Mouse (Mus musculus) kidney, embryonic 15.5 days (tissue): ENCODE measurements around the gene Gm28051. TPM values are rescaled to one million over a fixed set of nuclear protein-coding genes. Genes with fewer than 3 reads are reported as not detected.

Source experiments
- ATAC-seq: fragments of 200-750 bp; cut with Nextera tagmentation; replicated peaks from 2 replicates; pipeline ENCODE4 v1.8.0; 2017; ENCODE audit warnings: moderate TSS enrichment; ENCODE audit not compliant: low FRiP score
- H3K27ac ChIP-seq: fragments of 300-500 bp; sonication (generic); 2 replicates; pipeline ENCODE4 v1.5.1; 2015; ENCODE audit warnings: mild to moderate bottlenecking, inconsistent platforms
- H3K27me3 ChIP-seq: fragments of 300-500 bp; sonication (generic); 2 replicates; pipeline ENCODE4 v1.6.1; 2015; ENCODE audit warnings: inconsistent platforms
- H3K36me3 ChIP-seq: fragments of 300-500 bp; sonication (generic); 2 replicates; pipeline ENCODE4 v1.6.1; 2015; ENCODE audit warnings: inconsistent platforms
- H3K4me1 ChIP-seq: fragments of 300-500 bp; sonication (generic); 2 replicates; pipeline ENCODE4 v1.6.1; 2015; ENCODE audit warnings: inconsistent platforms
- H3K4me2 ChIP-seq: fragments of 300-500 bp; sonication (generic); 2 replicates; pipeline ENCODE4 v1.6.1; 2015; ENCODE audit warnings: moderate library complexity, mild to moderate bottlenecking, inconsistent platforms
- H3K4me3 ChIP-seq: fragments of 300-500 bp; sonication (generic); replicated peaks from 2 replicates; pipeline ENCODE4 v1.5.1; 2015; ENCODE audit warnings: mild to moderate bottlenecking, inconsistent platforms
- H3K9ac ChIP-seq: fragments of 300-500 bp; sonication (generic); 2 replicates; pipeline ENCODE4 v1.6.1; 2015; ENCODE audit warnings: mild to moderate bottlenecking, inconsistent platforms
- H3K9me3 ChIP-seq: fragments of 300-500 bp; sonication (generic); replicated peaks from 2 replicates; pipeline ENCODE4 v1.6.1; 2016; ENCODE audit warnings: inconsistent platforms
- WGBS: fragments of 180-500 bp; shearing (Covaris S2); methylation state at CpG from one replicate; pipeline ENCODE4 v1.1.7; 2015; ENCODE audit warnings: mixed read lengths; 5-methylcytosine and 5-hydroxymethylcytosine counted together
- polyA plus RNA-seq: library from polyadenylated mRNA; unstranded; fragments of >200 nt; fragmentation: Nextera tagmentation; extraction: Ambion mirVana; gene quantifications from 2 replicates; pipeline ENCODE4 v1.2.1, GENCODE M21; 2015

Gm28051 gene
- polyA plus RNA-seq, 1 experiment from 2014 or later = not detected

- Histone ChIP-seq H3K36me3 (no peaks in the 10 kb centered on the region), H3K27ac (no peak overlapping the region), H3K4me1 (peaks cover 10% of the 10 kb centered on the region), H3K9ac (no peak overlapping the region), H3K9me3 (no peaks in the 10 kb centered on the region), H3K4me3 (no peak overlapping the region), H3K4me2 (no peak overlapping the region), H3K27me3 (no peaks in the 10 kb centered on the region)
- ATAC-seq = no peak
- 87% methylated on average over 10 of the region's 10 CpGs for WGBS
Observed at GRCm38 (mm10) chr12:102714654-102715395, 42.7 kb downstream of the Gm28051 start.

GRCm38 (mm10) chr12:102714116-102714515, 43.4 kb downstream of the Gm28051 start:
- Histone ChIP-seq H3K4me1 (peaks cover 3% of the 10 kb centered on the region; the same call in 1 of the 2 replicates), H3K9ac (no peak overlapping the region), H3K36me3 (no peaks in the 10 kb centered on the region), H3K9me3 (no peaks in the 10 kb centered on the region), H3K4me2 (no peak overlapping the region), H3K27me3 (no peaks in the 10 kb centered on the region), H3K27ac (no peak overlapping the region), H3K4me3 (no peak overlapping the region)
- ATAC-seq = no peak
- WGBS = 57% methylated on average over 2 of the region's 2 CpGs

- Histone ChIP-seq H3K4me3 (no peak overlapping the region), H3K36me3 (no peaks in the 10 kb centered on the region), H3K4me1 (peaks cover 5% of the 10 kb centered on the region), H3K27me3 (no peaks in the 10 kb centered on the region), H3K4me2 (no peak overlapping the region), H3K27ac (no peak overlapping the region), H3K9me3 (no peaks in the 10 kb centered on the region), H3K9ac (no peak overlapping the region)
- WGBS = 53% methylated on average over 20 of the region's 20 CpGs
- ATAC-seq = no peak
Observed at GRCm38 (mm10) chr12:102713153-102713865, 44.3 kb downstream of the Gm28051 start.

DNA sequence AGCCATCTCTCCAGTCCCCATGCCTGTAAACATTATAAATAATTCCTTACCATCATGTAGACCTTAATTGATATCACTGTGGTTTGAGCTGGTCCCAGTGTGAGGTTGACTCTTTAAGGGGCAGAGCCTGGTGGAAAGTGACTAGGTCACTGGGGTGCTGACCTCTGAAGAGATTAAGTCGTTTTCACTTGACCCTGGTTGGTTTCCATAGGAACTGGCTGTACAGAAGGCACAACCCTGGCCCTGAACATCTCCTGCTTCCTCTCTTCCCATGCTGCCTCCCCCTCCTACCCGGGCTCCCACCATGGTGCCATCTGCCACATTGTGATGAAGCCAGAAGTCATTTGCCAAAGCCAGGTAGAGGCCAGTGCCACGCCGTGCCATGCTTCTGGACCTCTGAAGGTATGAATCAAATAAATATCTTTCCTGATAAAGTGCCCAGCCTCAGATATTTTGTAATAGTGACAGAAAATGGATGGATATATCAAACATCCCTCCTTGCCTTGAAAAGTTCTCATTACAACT, 46.7 kb downstream of the Gm28051 start:
- ATAC-seq = no peak
- Histone ChIP-seq H3K4me3 (no peak overlapping the region), H3K4me1 (peaks cover 16% of the 10 kb centered on the region), H3K9ac (no peak overlapping the region), H3K4me2 (no peak overlapping the region), H3K9me3 (no peaks in the 10 kb centered on the region), H3K27ac (no peak overlapping the region), H3K27me3 (no peaks in the 10 kb centered on the region), H3K36me3 (no peaks in the 10 kb centered on the region)
- 63% methylated on average over 4 of the region's 4 CpGs for WGBS

DNA sequence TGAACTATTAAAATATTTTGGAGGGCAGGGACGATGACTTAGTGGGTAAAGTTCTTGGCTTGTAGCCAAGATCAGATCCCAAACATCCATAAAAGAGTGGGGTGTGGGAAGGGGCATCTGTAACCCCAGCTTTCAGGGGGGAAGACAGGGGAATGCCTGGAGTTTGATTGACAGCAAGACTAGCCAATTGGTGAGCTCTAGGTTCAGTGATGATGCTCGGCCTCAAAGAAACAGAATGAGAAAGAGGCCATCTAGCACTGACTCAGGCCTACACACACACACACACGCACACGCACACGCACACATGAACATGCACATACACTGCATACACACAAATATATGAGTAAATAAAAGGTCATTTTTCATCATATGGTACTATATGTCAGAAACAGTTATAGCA, 47.7 kb downstream of the Gm28051 start:
- no peak overlapping the region for H3K27ac ChIP-seq
- peaks cover 25% of the 10 kb centered on the region for H3K4me1 ChIP-seq
- H3K36me3 ChIP-seq = no peaks in the 10 kb centered on the region
- no peaks in the 10 kb centered on the region for H3K9me3 ChIP-seq
- no peak overlapping the region for H3K9ac ChIP-seq
- 81% methylated on average over 5 of the region's 5 CpGs for WGBS
- no peaks in the 10 kb centered on the region for H3K27me3 ChIP-seq
- H3K4me2 ChIP-seq = no peak overlapping the region
- H3K4me3 ChIP-seq = no peak overlapping the region
- ATAC-seq = no peak

DNA sequence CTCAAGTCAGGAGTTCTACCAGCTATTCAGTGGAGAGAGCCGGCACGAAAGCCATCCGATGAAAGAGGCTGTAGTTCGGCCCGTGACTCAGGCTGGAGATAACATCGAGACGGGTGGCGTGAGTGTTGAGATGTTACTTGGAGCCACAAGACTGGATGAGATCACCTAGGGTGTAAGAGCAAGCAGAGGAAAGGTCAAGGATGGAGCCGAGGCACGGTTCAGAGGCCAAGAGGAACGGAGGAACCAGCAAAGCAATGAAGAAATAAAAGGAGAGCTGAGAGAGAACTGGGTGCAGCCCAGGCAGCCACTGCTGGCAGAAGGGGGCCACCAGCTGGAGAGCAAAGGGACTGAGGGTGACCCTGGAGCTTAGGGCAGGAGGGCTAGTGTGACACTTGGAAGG, 49.3 kb downstream of the Gm28051 start:
- Histone ChIP-seq H3K36me3 (no peaks in the 10 kb centered on the region), H3K9me3 (no peaks in the 10 kb centered on the region), H3K9ac (no peak overlapping the region), H3K27ac (0 out of 2 replicates have a peak overlapping the region, but pooled peaks have one; percentile 18), H3K4me2 (no peak overlapping the region), H3K4me1 (peaks cover 34% of the 10 kb centered on the region), H3K27me3 (no peaks in the 10 kb centered on the region), H3K4me3 (no peak overlapping the region)
- ATAC-seq = no peak
- 54% methylated on average over 11 of the region's 11 CpGs for WGBS

DNA sequence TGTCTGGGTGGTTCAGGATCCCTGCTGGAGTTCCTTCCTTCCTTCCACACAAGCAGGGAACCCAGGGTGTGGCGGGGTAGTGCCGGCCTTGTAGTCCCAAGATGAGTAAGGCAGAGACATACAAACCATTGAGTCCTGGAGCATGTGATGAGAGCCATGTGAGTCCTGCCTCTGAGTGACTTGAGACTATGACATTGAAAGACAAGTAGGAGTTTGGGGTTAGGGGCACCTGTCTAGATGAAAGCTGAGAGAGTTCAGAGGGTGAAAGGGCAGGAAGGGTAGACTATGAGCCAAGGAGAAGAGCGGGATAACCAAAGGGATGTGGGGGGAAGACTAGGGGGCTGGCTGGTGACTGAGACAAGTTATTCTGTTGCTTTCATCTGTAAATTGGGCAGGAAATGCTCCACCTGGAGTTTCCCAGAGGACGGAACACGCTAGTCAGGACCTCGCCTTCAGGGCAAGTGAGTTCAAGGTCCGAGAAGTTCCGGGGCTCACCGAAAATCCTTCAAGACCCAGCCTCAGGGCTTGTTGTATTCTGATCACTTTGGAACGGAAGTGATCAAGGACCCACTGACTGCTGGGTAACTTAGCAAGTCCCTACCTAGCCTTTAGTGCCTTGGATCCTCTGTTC, 50.6 kb downstream of the Gm28051 start:
- no peak overlapping the region for H3K4me2 ChIP-seq
- H3K4me3 ChIP-seq = no peak overlapping the region
- peaks cover 46% of the 10 kb centered on the region for H3K4me1 ChIP-seq
- WGBS = 83% methylated on average over 10 of the region's 10 CpGs
- no peaks in the 10 kb centered on the region for H3K36me3 ChIP-seq
- H3K9me3 ChIP-seq = no peaks in the 10 kb centered on the region
- H3K9ac ChIP-seq = no peak overlapping the region
- no peaks in the 10 kb centered on the region for H3K27me3 ChIP-seq
- ATAC-seq = no peak
- H3K27ac ChIP-seq = no peak overlapping the region

DNA sequence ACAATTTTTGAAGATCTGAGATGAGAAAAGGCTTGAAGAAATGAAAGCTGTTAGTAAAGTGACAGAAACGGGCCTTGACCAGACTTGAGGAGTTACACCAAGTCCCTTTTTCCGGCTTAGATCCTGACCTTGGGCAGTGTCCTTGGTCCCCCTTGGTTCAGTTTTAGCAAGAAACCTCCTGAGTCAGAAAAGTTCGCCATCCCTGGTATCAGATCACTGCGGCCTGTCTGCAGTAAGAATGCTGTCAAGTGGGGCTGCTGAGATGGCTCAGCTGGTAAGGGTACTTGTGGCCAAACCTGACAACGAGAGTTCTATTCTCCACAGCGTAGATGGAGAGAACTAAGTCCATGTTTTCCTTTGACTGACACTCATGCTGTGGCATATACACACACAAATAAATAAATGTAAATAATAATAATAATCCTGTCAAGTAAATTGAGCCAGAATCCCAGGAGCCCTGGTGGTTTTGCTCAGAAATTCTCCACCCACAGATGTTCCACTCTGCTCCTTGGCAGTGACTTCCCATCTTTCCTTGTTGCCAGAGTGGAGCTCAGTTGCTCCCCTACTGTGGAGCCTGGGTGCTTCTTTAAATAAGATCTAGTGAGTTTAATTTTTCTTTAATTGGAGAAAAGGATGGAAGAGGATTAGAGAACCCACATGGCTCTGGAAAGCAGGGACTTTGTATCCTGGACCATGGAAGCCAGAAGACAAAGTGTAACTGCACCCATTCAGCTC, 51.5 kb downstream of the Gm28051 start:
- ATAC-seq = no peak
- H3K4me1 ChIP-seq = peaks cover 51% of the 10 kb centered on the region
- H3K36me3 ChIP-seq = no peaks in the 10 kb centered on the region
- WGBS = 46% methylated on average over 6 of the region's 6 CpGs
- H3K9ac ChIP-seq = no peak overlapping the region
- peak overlapping the region; percentile 97 for H3K4me2 ChIP-seq
- peak overlapping the region; percentile 83; the same call in 1 of the 2 replicates for H3K4me3 ChIP-seq
- H3K27ac ChIP-seq = peak overlapping the region; percentile 92; the same call in 1 of the 2 replicates
- H3K9me3 ChIP-seq = no peaks in the 10 kb centered on the region
- H3K27me3 ChIP-seq = no peaks in the 10 kb centered on the region

DNA sequence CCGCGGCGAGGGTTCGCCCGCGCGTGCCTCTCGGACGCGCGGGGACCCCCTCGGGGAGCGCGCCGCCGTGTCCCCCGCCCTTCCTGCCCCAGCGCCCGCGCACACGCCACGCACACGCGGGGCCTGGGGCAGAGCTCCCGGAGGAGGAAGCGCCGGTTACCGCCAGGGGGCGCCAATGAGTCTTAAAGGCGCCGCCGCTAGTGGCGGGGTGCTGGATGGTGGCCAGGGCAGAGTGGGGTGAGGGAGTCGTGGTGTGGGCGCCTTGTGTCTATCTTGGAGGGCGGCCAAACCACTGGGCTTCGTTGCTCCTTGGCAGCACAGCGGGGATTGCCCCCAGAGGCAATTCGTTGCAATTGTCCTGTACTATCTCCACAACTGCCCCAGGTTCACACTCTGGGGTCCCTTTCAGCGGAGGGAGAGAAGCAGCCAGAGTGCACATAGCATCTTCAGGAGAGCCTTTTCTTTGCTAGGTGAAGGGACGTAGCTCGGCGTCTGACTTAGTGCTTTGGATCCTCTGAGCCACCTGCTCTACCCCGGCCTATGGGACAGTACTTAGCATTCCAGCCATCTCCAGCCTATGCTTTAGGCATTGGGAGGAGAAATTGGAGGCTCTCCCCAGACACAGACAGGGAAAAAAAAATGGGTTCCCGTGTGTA, 52.2 kb downstream of the Gm28051 start:
- Histone ChIP-seq H3K4me1 (peaks cover 57% of the 10 kb centered on the region), H3K9me3 (no peaks in the 10 kb centered on the region), H3K4me2 (peak overlapping the region; percentile 97), H3K36me3 (no peaks in the 10 kb centered on the region), H3K27ac (peak overlapping the region; percentile 92), H3K9ac (peak overlapping the region; percentile 76), H3K4me3 (peak overlapping the region; percentile 83), H3K27me3 (no peaks in the 10 kb centered on the region)
- ATAC-seq = peak; percentile 84
- WGBS = 2% methylated on average over 44 of the region's 45 CpGs

DNA sequence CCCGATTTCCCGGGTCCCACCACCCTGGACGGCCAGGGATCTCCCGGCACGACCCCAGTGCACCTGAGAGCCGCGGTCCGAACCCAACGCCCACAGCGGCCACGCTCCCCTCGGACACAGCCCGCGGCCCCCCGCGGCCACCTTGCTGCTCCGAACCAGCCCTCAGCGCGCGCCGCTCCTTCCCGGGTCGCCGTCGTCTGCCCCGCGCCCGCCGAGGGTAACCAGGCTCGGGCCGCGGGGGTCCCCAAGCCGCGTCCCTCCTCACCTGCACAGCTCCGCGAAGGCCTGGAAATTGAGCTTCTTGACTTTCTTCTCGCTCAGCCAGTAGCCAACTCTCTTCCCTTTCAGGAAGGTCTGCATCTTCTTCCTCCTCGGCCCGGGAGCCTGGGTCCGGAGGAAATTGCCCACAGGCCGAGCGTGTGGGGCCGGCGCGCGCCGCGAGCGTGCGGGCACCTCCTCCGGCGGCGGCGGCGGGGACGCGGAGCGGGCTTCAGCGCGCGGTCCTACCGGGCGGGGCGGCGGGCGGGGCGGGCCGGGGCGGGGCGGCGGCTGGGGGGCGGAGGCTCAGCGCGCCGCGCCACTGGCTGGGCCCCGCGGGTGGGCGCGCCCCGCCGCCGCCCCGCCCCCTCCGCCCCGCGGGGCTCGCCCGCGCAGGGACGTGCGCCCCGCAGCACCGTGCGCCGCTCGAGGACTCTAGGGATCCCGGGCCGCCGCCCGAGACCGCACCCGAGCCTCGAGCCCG, 52.9 kb downstream of the Gm28051 start, which contains the start of gene Itpk1:
TSS of gene Itpk1 (minus strand) at position 474 of the 742 bp plus-strand sequence.
- Histone ChIP-seq H3K9me3 (no peaks in the 10 kb centered on the region), H3K27me3 (no peaks in the 10 kb centered on the region), H3K36me3 (no peaks in the 10 kb centered on the region), H3K4me1 (peaks cover 64% of the 10 kb centered on the region), H3K4me2 (peak within 1 kb of the TSS; percentile 97), H3K9ac (peak within 1 kb of the TSS; percentile 76), H3K27ac (peak within 1 kb of the TSS; percentile 92), H3K4me3 (peak within 1 kb of the TSS; percentile 83)
- peak; percentile 92 for ATAC-seq
- under 1% methylated on average over 92 of the region's 105 CpGs for WGBS
